Mouse (Mus musculus): Measurements from ENCODE around the gene Znrf1. TPM values are rescaled to one million over a fixed set of nuclear protein-coding genes. Genes with fewer than 3 reads are reported as not detected.

Znrf1 gene
- polyA plus RNA-seq, 1 experiment from 2014 or later = 14.0 TPM

- Histone ChIP-seq H3K4me3 (replicated peaks; ENCODE audit: low read length) (no peak overlapping the region), H3K4me1 (ENCODE audit: control insufficient read depth, insufficient read depth, low read length) (no peaks in the 10 kb centered on the region), H3K36me3 (ENCODE audit: control insufficient read depth, insufficient read depth, low read length) (no peaks in the 10 kb centered on the region), H3K9ac (ENCODE audit: low read length) (no peak overlapping the region), H3K27me3 (ENCODE audit: control insufficient read depth, insufficient read depth, low read length) (no peaks in the 10 kb centered on the region), H3K4me2 (ENCODE audit: low read depth, low read length) (no peak overlapping the region), H3K27ac (ENCODE audit: low read length) (no peak overlapping the region), H3K9me3 (replicated peaks; ENCODE audit: control insufficient read depth, low read length) (no peaks in the 10 kb centered on the region)
- ATAC-seq (ENCODE audit: insufficient read depth, low FRiP score) = no peak
- 79% methylated on average over 11 of the region's 11 CpGs for WGBS
Measured at GRCm38 (mm10) chr8:111509278-111509677, 26.6 kb upstream of the Znrf1 start.

- 50% methylated on average over 4 of the region's 4 CpGs for WGBS
- Histone ChIP-seq H3K4me2 (ENCODE audit: low read depth, low read length) (no peak overlapping the region), H3K9me3 (replicated peaks; ENCODE audit: control insufficient read depth, low read length) (no peaks in the 10 kb centered on the region), H3K27ac (ENCODE audit: low read length) (no peak overlapping the region), H3K27me3 (ENCODE audit: control insufficient read depth, insufficient read depth, low read length) (no peaks in the 10 kb centered on the region), H3K4me3 (replicated peaks; ENCODE audit: low read length) (no peak overlapping the region), H3K36me3 (ENCODE audit: control insufficient read depth, insufficient read depth, low read length) (no peaks in the 10 kb centered on the region), H3K4me1 (ENCODE audit: control insufficient read depth, insufficient read depth, low read length) (no peaks in the 10 kb centered on the region), H3K9ac (ENCODE audit: low read length) (no peak overlapping the region)
- ATAC-seq (ENCODE audit: insufficient read depth, low FRiP score) = no peak
Measured at GRCm38 (mm10) chr8:111510401-111510800, 25.5 kb upstream of the Znrf1 start.

GRCm38 (mm10) chr8:111512941-111513340 lies 23.0 kb upstream of the Znrf1 start:
- H3K9me3 ChIP-seq (replicated peaks; ENCODE audit: control insufficient read depth, low read length) = no peaks in the 10 kb centered on the region; the same call in 1 of the 2 replicates
- no peaks in the 10 kb centered on the region for H3K36me3 ChIP-seq (ENCODE audit: control insufficient read depth, insufficient read depth, low read length)
- H3K4me2 ChIP-seq (ENCODE audit: low read depth, low read length) = no peak overlapping the region
- ATAC-seq (ENCODE audit: insufficient read depth, low FRiP score) = no peak
- no peak overlapping the region for H3K27ac ChIP-seq (ENCODE audit: low read length)
- no peaks in the 10 kb centered on the region for H3K27me3 ChIP-seq (ENCODE audit: control insufficient read depth, insufficient read depth, low read length)
- no peaks in the 10 kb centered on the region for H3K4me1 ChIP-seq (ENCODE audit: control insufficient read depth, insufficient read depth, low read length)
- 83% methylated on average over 7 of the region's 7 CpGs for WGBS
- H3K9ac ChIP-seq (ENCODE audit: low read length) = no peak overlapping the region
- H3K4me3 ChIP-seq (replicated peaks; ENCODE audit: low read length) = no peak overlapping the region

- WGBS = 85% methylated on average over 8 of the region's 8 CpGs
- Histone ChIP-seq H3K27me3 (ENCODE audit: control insufficient read depth, insufficient read depth, low read length) (no peaks in the 10 kb centered on the region), H3K9ac (ENCODE audit: low read length) (no peak overlapping the region), H3K4me3 (replicated peaks; ENCODE audit: low read length) (no peak overlapping the region), H3K4me1 (ENCODE audit: control insufficient read depth, insufficient read depth, low read length) (no peaks in the 10 kb centered on the region), H3K4me2 (ENCODE audit: low read depth, low read length) (no peak overlapping the region), H3K9me3 (replicated peaks; ENCODE audit: control insufficient read depth, low read length) (no peaks in the 10 kb centered on the region; the same call in 1 of the 2 replicates), H3K36me3 (ENCODE audit: control insufficient read depth, insufficient read depth, low read length) (no peaks in the 10 kb centered on the region), H3K27ac (ENCODE audit: low read length) (no peak overlapping the region)
- ATAC-seq (ENCODE audit: insufficient read depth, low FRiP score) = no peak
Measured at GRCm38 (mm10) chr8:111513446-111513845, 22.5 kb upstream of the Znrf1 start.

- ATAC-seq (ENCODE audit: insufficient read depth, low FRiP score) = no peak
- no peak overlapping the region for H3K27ac ChIP-seq (ENCODE audit: low read length)
- H3K4me2 ChIP-seq (ENCODE audit: low read depth, low read length) = no peak overlapping the region
- 80% methylated on average over 7 of the region's 7 CpGs for WGBS
- H3K36me3 ChIP-seq (ENCODE audit: control insufficient read depth, insufficient read depth, low read length) = no peaks in the 10 kb centered on the region
- no peak overlapping the region for H3K9ac ChIP-seq (ENCODE audit: low read length)
- no peaks in the 10 kb centered on the region for H3K27me3 ChIP-seq (ENCODE audit: control insufficient read depth, insufficient read depth, low read length)
- H3K4me1 ChIP-seq (ENCODE audit: control insufficient read depth, insufficient read depth, low read length) = peaks cover 8% of the 10 kb centered on the region
- H3K4me3 ChIP-seq (replicated peaks; ENCODE audit: low read length) = no peak overlapping the region
- no peaks in the 10 kb centered on the region; the same call in 1 of the 2 replicates for H3K9me3 ChIP-seq (replicated peaks; ENCODE audit: control insufficient read depth, low read length)
Measured at GRCm38 (mm10) chr8:111516451-111517035, 19.4 kb upstream of the Znrf1 start.

GRCm38 (mm10) chr8:111517466-111517865 lies 18.4 kb upstream of the Znrf1 start:
- Histone ChIP-seq H3K4me3 (replicated peaks; ENCODE audit: low read length) (no peak overlapping the region), H3K27me3 (ENCODE audit: control insufficient read depth, insufficient read depth, low read length) (no peaks in the 10 kb centered on the region), H3K4me2 (ENCODE audit: low read depth, low read length) (no peak overlapping the region), H3K9me3 (replicated peaks; ENCODE audit: control insufficient read depth, low read length) (no peaks in the 10 kb centered on the region; the same call in 1 of the 2 replicates), H3K9ac (ENCODE audit: low read length) (no peak overlapping the region), H3K27ac (ENCODE audit: low read length) (no peak overlapping the region), H3K36me3 (ENCODE audit: control insufficient read depth, insufficient read depth, low read length) (no peaks in the 10 kb centered on the region), H3K4me1 (ENCODE audit: control insufficient read depth, insufficient read depth, low read length) (peaks cover 8% of the 10 kb centered on the region)
- 85% methylated on average over 2 of the region's 2 CpGs for WGBS
- no peak for ATAC-seq (ENCODE audit: insufficient read depth, low FRiP score)

GRCm38 (mm10) chr8:111521713-111522429 lies 14.0 kb upstream of the Znrf1 start, which contains the start of gene Wdr59:
Gene Wdr59 (minus strand): TSS chr8:111522092.
- H3K4me1 ChIP-seq (ENCODE audit: control insufficient read depth, insufficient read depth, low read length) = peaks cover 8% of the 10 kb centered on the region
- no peaks in the 10 kb centered on the region for H3K9me3 ChIP-seq (replicated peaks; ENCODE audit: control insufficient read depth, low read length)
- H3K36me3 ChIP-seq (ENCODE audit: control insufficient read depth, insufficient read depth, low read length) = no peaks in the 10 kb centered on the region
- peak within 1 kb of the TSS; percentile 73 for H3K4me3 ChIP-seq (replicated peaks; ENCODE audit: low read length)
- peak; percentile 100 for ATAC-seq (ENCODE audit: insufficient read depth, low FRiP score)
- WGBS = under 1% methylated on average over 34 of the region's 34 CpGs
- peak within 1 kb of the TSS; percentile 75 for H3K9ac ChIP-seq (ENCODE audit: low read length)
- no peaks in the 10 kb centered on the region for H3K27me3 ChIP-seq (ENCODE audit: control insufficient read depth, insufficient read depth, low read length)
- peak within 1 kb of the TSS; percentile 64 for H3K4me2 ChIP-seq (ENCODE audit: low read depth, low read length)
- no peak within 1 kb of the TSS for H3K27ac ChIP-seq (ENCODE audit: low read length)

- Histone ChIP-seq H3K9ac (ENCODE audit: low read length) (no peak overlapping the region), H3K27ac (ENCODE audit: low read length) (no peak overlapping the region), H3K4me2 (ENCODE audit: low read depth, low read length) (no peak overlapping the region), H3K36me3 (ENCODE audit: control insufficient read depth, insufficient read depth, low read length) (no peaks in the 10 kb centered on the region), H3K9me3 (replicated peaks; ENCODE audit: control insufficient read depth, low read length) (no peaks in the 10 kb centered on the region), H3K27me3 (ENCODE audit: control insufficient read depth, insufficient read depth, low read length) (no peaks in the 10 kb centered on the region), H3K4me1 (ENCODE audit: control insufficient read depth, insufficient read depth, low read length) (no peaks in the 10 kb centered on the region), H3K4me3 (replicated peaks; ENCODE audit: low read length) (no peak overlapping the region)
- no peak for ATAC-seq (ENCODE audit: insufficient read depth, low FRiP score)
- WGBS = 64% methylated on average over 6 of the region's 6 CpGs
Measured at GRCm38 (mm10) chr8:111526403-111527024, 9.4 kb upstream of the Znrf1 start.

- Histone ChIP-seq H3K4me2 (ENCODE audit: low read depth, low read length) (no peak overlapping the region), H3K36me3 (ENCODE audit: control insufficient read depth, insufficient read depth, low read length) (no peaks in the 10 kb centered on the region), H3K27me3 (ENCODE audit: control insufficient read depth, insufficient read depth, low read length) (no peaks in the 10 kb centered on the region), H3K4me1 (ENCODE audit: control insufficient read depth, insufficient read depth, low read length) (no peaks in the 10 kb centered on the region), H3K9me3 (replicated peaks; ENCODE audit: control insufficient read depth, low read length) (no peaks in the 10 kb centered on the region), H3K4me3 (replicated peaks; ENCODE audit: low read length) (no peak overlapping the region), H3K27ac (ENCODE audit: low read length) (0 out of 2 replicates have a peak overlapping the region, but pooled peaks have one; percentile 22), H3K9ac (ENCODE audit: low read length) (no peak overlapping the region)
- no peak for ATAC-seq (ENCODE audit: insufficient read depth, low FRiP score)
- WGBS = 62% methylated on average over 8 of the region's 8 CpGs
Measured at GRCm38 (mm10) chr8:111527149-111527548, 8.7 kb upstream of the Znrf1 start.

Data from stomach, embryonic 16.5 days (tissue).